Mouse (Mus musculus) megakaryocyte, embryonic 14.5 days (primary cell): Measurements from ENCODE around the gene Pdzd8.

Experiments used
- FLI1 ChIP-seq: IDR thresholded peaks from 2 replicates; pipeline ENCODE4 v1.6.1; 2012; ENCODE audit warnings: low read length, inconsistent platforms, mixed read lengths
- GATA1 ChIP-seq: IDR thresholded peaks from 3 replicates; pipeline ENCODE4 v1.6.1; 2012; ENCODE audit warnings: mixed read lengths, low read length, inconsistent platforms, borderline replicate concordance

- TF ChIP-seq GATA1 (no peak), FLI1 (no peak)
Observed at GRCm38 (mm10) chr19:59330816-59331225, 14.8 kb downstream of the Pdzd8 start.
